Mouse (Mus musculus): ENCODE measurements around the gene Cers5. TPM values are rescaled to one million over a fixed set of nuclear protein-coding genes. Genes with fewer than 3 reads are reported as not detected.

Cers5 gene
- polyA plus RNA-seq, 1 experiment from 2014 or later = 73.3 TPM

DNA sequence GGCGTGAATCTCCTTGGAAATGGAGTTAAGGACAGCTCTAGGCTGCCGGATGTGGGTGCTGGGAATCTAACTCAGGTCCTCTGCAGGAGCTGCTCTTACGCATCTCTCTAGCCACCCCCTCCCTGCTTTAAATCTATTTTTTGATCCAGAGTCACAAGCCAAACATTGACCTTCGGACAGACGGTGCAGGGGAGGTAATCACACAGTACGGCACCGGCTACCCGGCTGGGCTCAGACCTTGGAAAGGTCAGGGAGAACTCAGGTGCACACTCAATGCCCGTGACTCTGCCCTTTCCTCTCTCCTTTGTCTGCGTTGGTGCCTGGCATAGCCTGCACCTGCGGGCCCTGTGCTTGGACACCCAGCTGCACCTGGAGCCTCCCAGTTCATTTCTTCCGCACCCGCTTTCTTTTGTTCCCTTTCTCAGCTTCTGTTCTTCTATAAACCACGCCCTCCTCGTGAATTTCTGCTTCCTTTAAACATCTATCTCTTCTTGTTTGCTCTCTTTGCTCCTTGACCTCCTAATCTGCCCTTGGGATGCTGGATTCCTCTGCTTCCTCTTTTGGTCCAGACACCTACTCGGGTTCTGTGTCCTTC lies 19.6 kb upstream of the Cers5 start:
- Histone ChIP-seq H3K4me3 (ENCODE audit: low read length) (no peak overlapping the region), H3K27ac (ENCODE audit: low read length) (no peak overlapping the region), H3K9me3 (ENCODE audit: control insufficient read depth, low read length) (no peaks in the 10 kb centered on the region; the same call in 1 of the 2 replicates), H3K9ac (ENCODE audit: low read length) (no peak overlapping the region), H3K4me2 (ENCODE audit: low read depth, low read length) (no peak overlapping the region), H3K27me3 (ENCODE audit: control insufficient read depth, insufficient read depth, low read depth, low read length) (no peaks in the 10 kb centered on the region), H3K4me1 (replicated peaks; ENCODE audit: control insufficient read depth, insufficient read depth, low read length) (no peaks in the 10 kb centered on the region), H3K36me3 (ENCODE audit: control insufficient read depth, insufficient read depth, low read length) (peaks cover 22% of the 10 kb centered on the region)
- no peak for ATAC-seq (ENCODE audit: low read depth)
- 89% methylated on average over 16 of the region's 16 CpGs for WGBS

GRCm38 (mm10) chr15:99791003-99791402 lies 18.3 kb upstream of the Cers5 start:
- Histone ChIP-seq H3K4me3 (ENCODE audit: low read length) (no peak overlapping the region), H3K4me2 (ENCODE audit: low read depth, low read length) (no peak overlapping the region), H3K4me1 (replicated peaks; ENCODE audit: control insufficient read depth, insufficient read depth, low read length) (no peaks in the 10 kb centered on the region), H3K27me3 (ENCODE audit: control insufficient read depth, insufficient read depth, low read depth, low read length) (no peaks in the 10 kb centered on the region), H3K9me3 (ENCODE audit: control insufficient read depth, low read length) (no peaks in the 10 kb centered on the region; the same call in 1 of the 2 replicates), H3K27ac (ENCODE audit: low read length) (no peak overlapping the region), H3K36me3 (ENCODE audit: control insufficient read depth, insufficient read depth, low read length) (peaks cover 21% of the 10 kb centered on the region), H3K9ac (ENCODE audit: low read length) (no peak overlapping the region)
- 77% methylated on average over 3 of the region's 3 CpGs for WGBS
- ATAC-seq (ENCODE audit: low read depth) = no peak

- Histone ChIP-seq H3K4me2 (ENCODE audit: low read depth, low read length) (no peak overlapping the region), H3K4me1 (replicated peaks; ENCODE audit: control insufficient read depth, insufficient read depth, low read length) (no peaks in the 10 kb centered on the region), H3K27ac (ENCODE audit: low read length) (no peak overlapping the region), H3K4me3 (ENCODE audit: low read length) (no peak overlapping the region), H3K9me3 (ENCODE audit: control insufficient read depth, low read length) (no peaks in the 10 kb centered on the region), H3K27me3 (ENCODE audit: control insufficient read depth, insufficient read depth, low read depth, low read length) (no peaks in the 10 kb centered on the region), H3K36me3 (ENCODE audit: control insufficient read depth, insufficient read depth, low read length) (peaks cover 21% of the 10 kb centered on the region), H3K9ac (ENCODE audit: low read length) (no peak overlapping the region)
- no peak for ATAC-seq (ENCODE audit: low read depth)
- 91% methylated on average over 6 of the region's 6 CpGs for WGBS
Measured at GRCm38 (mm10) chr15:99790464-99790863, 17.8 kb upstream of the Cers5 start.

GRCm38 (mm10) chr15:99787625-99788120 lies 15.0 kb upstream of the Cers5 start:
- no peak overlapping the region for H3K9ac ChIP-seq (ENCODE audit: low read length)
- H3K27ac ChIP-seq (ENCODE audit: low read length) = peak overlapping the region; percentile 50
- 0 out of 2 replicates have a peak, but pooled peaks have one; percentile 31 for ATAC-seq (ENCODE audit: low read depth)
- WGBS = 64% methylated on average over 9 of the region's 9 CpGs
- H3K36me3 ChIP-seq (ENCODE audit: control insufficient read depth, insufficient read depth, low read length) = peaks cover 14% of the 10 kb centered on the region
- no peak overlapping the region for H3K4me3 ChIP-seq (ENCODE audit: low read length)
- H3K4me2 ChIP-seq (ENCODE audit: low read depth, low read length) = no peak overlapping the region
- H3K9me3 ChIP-seq (ENCODE audit: control insufficient read depth, low read length) = no peaks in the 10 kb centered on the region
- no peaks in the 10 kb centered on the region for H3K27me3 ChIP-seq (ENCODE audit: control insufficient read depth, insufficient read depth, low read depth, low read length)
- no peaks in the 10 kb centered on the region for H3K4me1 ChIP-seq (replicated peaks; ENCODE audit: control insufficient read depth, insufficient read depth, low read length)

DNA sequence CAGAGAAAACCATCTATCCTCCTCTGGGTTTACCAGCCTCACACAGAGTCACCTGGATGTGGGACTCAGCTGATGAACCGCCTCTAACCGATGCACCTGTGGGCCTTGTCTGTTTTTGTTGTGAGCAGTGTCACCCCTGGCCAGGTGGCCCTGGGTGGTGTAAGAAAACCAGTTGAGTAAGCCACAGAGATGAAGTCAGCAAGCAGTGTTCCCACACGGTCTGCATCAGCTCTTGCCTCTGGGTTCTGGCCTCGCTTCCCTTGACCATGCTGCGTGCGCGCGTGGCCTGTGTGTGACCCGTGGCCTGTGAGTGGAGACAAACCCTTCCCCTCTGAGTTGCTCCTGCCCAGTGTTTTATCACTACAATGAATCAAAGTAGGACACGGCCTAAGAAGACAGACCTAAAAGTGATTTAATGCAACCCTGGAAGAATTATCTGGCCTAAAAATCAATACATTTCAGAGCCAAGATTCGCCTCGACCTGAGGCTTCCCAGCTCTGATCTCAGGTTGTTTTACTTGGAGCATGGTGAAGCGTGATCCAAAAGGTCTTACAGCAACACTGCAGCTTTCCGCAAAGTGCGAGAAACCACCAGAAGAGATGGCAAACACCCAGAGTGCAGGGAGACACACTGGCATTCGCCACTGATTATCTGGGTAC lies 6.1 kb upstream of the Cers5 start:
- 90% methylated on average over 16 of the region's 16 CpGs for WGBS
- H3K27ac ChIP-seq (ENCODE audit: low read length) = no peak overlapping the region
- no peak for ATAC-seq (ENCODE audit: low read depth)

GRCm38 (mm10) chr15:99778148-99778547 lies 5.5 kb upstream of the Cers5 start:
- no peaks in the 10 kb centered on the region for H3K4me1 ChIP-seq (replicated peaks; ENCODE audit: control insufficient read depth, insufficient read depth, low read length)
- H3K9ac ChIP-seq (ENCODE audit: low read length) = no peak overlapping the region
- no peaks in the 10 kb centered on the region for H3K9me3 ChIP-seq (ENCODE audit: control insufficient read depth, low read length)
- no peaks in the 10 kb centered on the region for H3K27me3 ChIP-seq (ENCODE audit: control insufficient read depth, insufficient read depth, low read depth, low read length)
- WGBS = 27% methylated on average over 7 of the region's 7 CpGs
- peaks cover 12% of the 10 kb centered on the region for H3K36me3 ChIP-seq (ENCODE audit: control insufficient read depth, insufficient read depth, low read length)
- no peak for ATAC-seq (ENCODE audit: low read depth)
- no peak overlapping the region for H3K4me3 ChIP-seq (ENCODE audit: low read length)
- H3K27ac ChIP-seq (ENCODE audit: low read length) = no peak overlapping the region
- no peak overlapping the region for H3K4me2 ChIP-seq (ENCODE audit: low read depth, low read length)

More for the DNA sequence above, 6.1 kb upstream of the Cers5 start:
- Histone ChIP-seq H3K36me3 (ENCODE audit: control insufficient read depth, insufficient read depth, low read length) (peaks cover 15% of the 10 kb centered on the region), H3K9ac (ENCODE audit: low read length) (no peak overlapping the region), H3K9me3 (ENCODE audit: control insufficient read depth, low read length) (no peaks in the 10 kb centered on the region), H3K4me1 (replicated peaks; ENCODE audit: control insufficient read depth, insufficient read depth, low read length) (no peaks in the 10 kb centered on the region), H3K4me2 (ENCODE audit: low read depth, low read length) (no peak overlapping the region), H3K27me3 (ENCODE audit: control insufficient read depth, insufficient read depth, low read depth, low read length) (no peaks in the 10 kb centered on the region), H3K4me3 (ENCODE audit: low read length) (no peak overlapping the region)

GRCm38 (mm10) chr15:99772925-99773324 lies 240 bp upstream of the Cers5 start:
- no peaks in the 10 kb centered on the region; the same call in 1 of the 2 replicates for H3K36me3 ChIP-seq (ENCODE audit: control insufficient read depth, insufficient read depth, low read length)
- no peak overlapping the region; the same call in 1 of the 2 replicates for H3K4me3 ChIP-seq (ENCODE audit: low read length)
- no peak overlapping the region for H3K9ac ChIP-seq (ENCODE audit: low read length)
- H3K4me2 ChIP-seq (ENCODE audit: low read depth, low read length) = peak overlapping the region; percentile 82
- WGBS = 32% methylated on average over 3 of the region's 3 CpGs
- peak overlapping the region; percentile 28 for H3K27ac ChIP-seq (ENCODE audit: low read length)
- H3K9me3 ChIP-seq (ENCODE audit: control insufficient read depth, low read length) = no peaks in the 10 kb centered on the region
- H3K27me3 ChIP-seq (ENCODE audit: control insufficient read depth, insufficient read depth, low read depth, low read length) = no peaks in the 10 kb centered on the region
- peaks cover 4% of the 10 kb centered on the region; the same call in 1 of the 2 replicates for H3K4me1 ChIP-seq (replicated peaks; ENCODE audit: control insufficient read depth, insufficient read depth, low read length)
- no peak for ATAC-seq (ENCODE audit: low read depth)

GRCm38 (mm10) chr15:99772277-99772880 lies 306 bp downstream of the Cers5 start:
- ATAC-seq (ENCODE audit: low read depth) = peak; percentile 98
- Histone ChIP-seq H3K9me3 (ENCODE audit: control insufficient read depth, low read length) (no peaks in the 10 kb centered on the region), H3K4me3 (ENCODE audit: low read length) (peak overlapping the region; percentile 71), H3K27me3 (ENCODE audit: control insufficient read depth, insufficient read depth, low read depth, low read length) (no peaks in the 10 kb centered on the region), H3K9ac (ENCODE audit: low read length) (peak overlapping the region; percentile 75), H3K4me2 (ENCODE audit: low read depth, low read length) (peak overlapping the region; percentile 82), H3K27ac (ENCODE audit: low read length) (peak overlapping the region; percentile 87), H3K4me1 (replicated peaks; ENCODE audit: control insufficient read depth, insufficient read depth, low read length) (peaks cover 4% of the 10 kb centered on the region; the same call in 1 of the 2 replicates), H3K36me3 (ENCODE audit: control insufficient read depth, insufficient read depth, low read length) (no peaks in the 10 kb centered on the region)
- WGBS = under 1% methylated on average over 38 of the region's 41 CpGs

GRCm38 (mm10) chr15:99771601-99772276 lies 946 bp downstream of the Cers5 start:
- ATAC-seq (ENCODE audit: low read depth) = peak; percentile 64
- H3K9ac ChIP-seq (ENCODE audit: low read length) = peak overlapping the region; percentile 75
- H3K27ac ChIP-seq (ENCODE audit: low read length) = peak overlapping the region; percentile 87
- H3K36me3 ChIP-seq (ENCODE audit: control insufficient read depth, insufficient read depth, low read length) = no peaks in the 10 kb centered on the region
- H3K4me3 ChIP-seq (ENCODE audit: low read length) = peak overlapping the region; percentile 71
- H3K4me1 ChIP-seq (replicated peaks; ENCODE audit: control insufficient read depth, insufficient read depth, low read length) = peaks cover 4% of the 10 kb centered on the region; the same call in 1 of the 2 replicates
- H3K27me3 ChIP-seq (ENCODE audit: control insufficient read depth, insufficient read depth, low read depth, low read length) = no peaks in the 10 kb centered on the region
- H3K4me2 ChIP-seq (ENCODE audit: low read depth, low read length) = peak overlapping the region; percentile 82
- H3K9me3 ChIP-seq (ENCODE audit: control insufficient read depth, low read length) = no peaks in the 10 kb centered on the region
- WGBS = under 1% methylated on average over 58 of the region's 59 CpGs
